ENCODE assay signal across 17 mouse cellular contexts in the genomic region with DNA sequence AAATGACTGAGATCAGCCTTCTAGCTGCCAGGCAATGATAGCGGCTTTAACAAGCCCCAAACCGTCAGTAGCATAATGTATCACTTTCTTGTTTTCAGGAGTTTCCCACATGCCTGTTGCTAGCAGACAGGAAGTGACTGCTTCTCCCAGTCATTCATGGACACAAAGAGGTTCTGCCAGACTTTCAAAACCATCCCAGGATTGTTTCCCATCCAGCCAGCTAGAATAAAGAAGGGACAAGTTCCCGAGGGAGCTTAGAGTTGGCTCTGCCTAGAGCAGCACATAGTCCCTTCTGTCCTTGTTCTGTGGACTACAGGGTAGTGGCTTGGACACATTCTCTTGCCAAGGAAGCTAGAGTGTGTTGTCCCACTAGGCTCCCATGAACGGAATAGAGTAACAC.
DNase-seq lines count a peak whose midpoint lies in the region; TF ChIP-seq lines count a peak whose summit lies in the region.
"Had no signal": no experiment of that assay in that cellular context is flagged by ENCODE, and none has a peak within 500 bp of the region (broad histone marks: within the 10 kb centered on the region; RNA-seq: fewer than 3 reads in every experiment).

No protein-coding gene starts in this region.

- no peak for TF ChIP-seq CTCF in layer of hippocampus, adult 2 months (conservative IDR thresholded peaks at IDR 0.05)
- no peak for TF ChIP-seq CTCF in brain, embryonic 14.5 days (IDR thresholded peaks at IDR 0.05; ENCODE audit: borderline replicate concordance, extremely low read depth, insufficient read depth, insufficient read length)
- TF ChIP-seq CTCF in kidney, adult 2 months (conservative IDR thresholded peaks at IDR 0.05; ENCODE audit: insufficient read depth, insufficient read length, low read depth, low read length) = no peak

- H3K4me3 ChIP-seq in layer of hippocampus, adult 2 months = no peak overlapping the region
- no peak overlapping the region for H3K4me3 ChIP-seq in kidney, adult 2 months (ENCODE audit: insufficient read depth, low read depth, low read length)
- H3K4me3 ChIP-seq: limb, embryonic 12.5 days; megakaryocyte, embryonic 14.5 days; stomach, embryonic 15.5 days had no signal

- TF ChIP-seq POLR2A in brain, embryonic 14.5 days (IDR thresholded peaks at IDR 0.05; ENCODE audit: borderline replicate concordance, extremely low read depth, insufficient read depth, insufficient read length, poor library complexity, severe bottlenecking) = no peak
- no peak for TF ChIP-seq POLR2A in kidney, adult 2 months (IDR thresholded peaks at IDR 0.05; ENCODE audit: low read depth, low read length)

- WGBS in kidney, adult 2 months = 54% methylated on average over 4 of the region's 4 CpGs

- no peaks in the 10 kb centered on the region for H3K27me3 ChIP-seq in kidney, adult 2 months (replicated peaks; ENCODE audit: control insufficient read depth, insufficient read depth, low read length)
- H3K27me3 ChIP-seq: limb, embryonic 12.5 days; megakaryocyte, embryonic 14.5 days; stomach, embryonic 15.5 days had no signal

- DNase-seq in heart, adult 11 months = peak; percentile 91
- DNase-seq in heart, postnatal 25 days (ENCODE audit: low spot score) = no peak
- no peak for DNase-seq in layer of hippocampus, adult 2 months (ENCODE audit: low spot score in 2 of 2)
- no peak for DNase-seq in layer of hippocampus, postnatal 36 days
- peak; percentile 89 for DNase-seq in Muller cell, postnatal 12 days (ENCODE audit: inconsistent ontology term)
- DNase-seq in brain, embryonic 14.5 days (ENCODE audit: low read depth) = peak; percentile 59
- no peak for DNase-seq in kidney, adult 2 months
- DNase-seq: cerebellum, adult 11 months; kidney, adult 9 months; kidney, postnatal 4 days; lung, postnatal 10 days; right cerebral cortex, postnatal 14 days; thymus, adult 2 months had no signal

- H3K4me1 ChIP-seq in kidney, adult 2 months (ENCODE audit: control insufficient read depth, insufficient read depth, low read length) = no peaks in the 10 kb centered on the region
- H3K4me1 ChIP-seq: megakaryocyte, embryonic 14.5 days; stomach, embryonic 15.5 days had no signal

- no peaks in the 10 kb centered on the region for H3K36me3 ChIP-seq in kidney, adult 2 months (ENCODE audit: control insufficient read depth, insufficient read depth, low read length)
- H3K36me3 ChIP-seq: limb, embryonic 12.5 days; stomach, embryonic 15.5 days had no signal

- intact Hi-C loops in heart, postnatal 25 days (cut with DNase I) = no loop called here

- H3K27ac ChIP-seq in layer of hippocampus, adult 2 months = peak overlapping the region; percentile 39; the same call in 1 of the 2 replicates
- H3K27ac ChIP-seq in kidney, adult 2 months (ENCODE audit: insufficient read depth, low read depth, low read length) = no peak overlapping the region
- H3K27ac ChIP-seq: limb, embryonic 12.5 days; liver, embryonic 14.5 days; stomach, embryonic 15.5 days had no signal

Comparison
In these comparisons a context has a peak if more than half of its experiments do, and no peak if none do; other contexts are left out.
1. DNase-seq: peak in heart, adult 11 months (single experiment), Muller cell, postnatal 12 days (single experiment) and brain, embryonic 14.5 days (single experiment); none in heart, postnatal 25 days (single experiment), layer of hippocampus, adult 2 months (0 of 2), layer of hippocampus, postnatal 36 days (0 of 2) and kidney, adult 2 months (single experiment).